Mouse (Mus musculus): ENCODE results near the gene Rbp1. TPM values are rescaled to one million over a fixed set of nuclear protein-coding genes. Genes with fewer than 3 reads are reported as not detected.
A peak's percentile ranks its signal among the peaks of the same experiment; 100 is the strongest.

Gene Rbp1
- total RNA-seq, 2 experiments from 2014 or later: 7.4 to 7.8 TPM

- DNase-seq (ENCODE audit: low spot score in 2 of 2): peak; percentile 19 to 30
These were observed 2.0 kb downstream of the Rbp1 start for GRCm38 (mm10) chr9:98424725-98425210.

GRCm38 (mm10) chr9:98425351-98425880 lies 2.7 kb downstream of the Rbp1 start:
- no peak for DNase-seq (ENCODE audit: low spot score in 2 of 2)

GRCm38 (mm10) chr9:98427906-98428517 lies 5.3 kb downstream of the Rbp1 start:
- no peak for DNase-seq (ENCODE audit: low spot score in 2 of 2)

GRCm38 (mm10) chr9:98428783-98429182 lies 6.0 kb downstream of the Rbp1 start:
- no peak for DNase-seq (ENCODE audit: low spot score in 2 of 2)

- peak in 1 of 2 experiments; percentile 28 for DNase-seq (ENCODE audit: low spot score in 2 of 2)
These were observed 7.0 kb downstream of the Rbp1 start for GRCm38 (mm10) chr9:98429806-98430205.

- no peak for DNase-seq (ENCODE audit: low spot score in 2 of 2)
These were observed 7.8 kb downstream of the Rbp1 start for GRCm38 (mm10) chr9:98430528-98430927.

- no peak for DNase-seq (ENCODE audit: low spot score in 2 of 2)
These were observed 10.3 kb downstream of the Rbp1 start for GRCm38 (mm10) chr9:98433021-98433420.

- no peak for DNase-seq (ENCODE audit: low spot score in 2 of 2)
These were observed 11.3 kb downstream of the Rbp1 start for GRCm38 (mm10) chr9:98433956-98434588.

- DNase-seq (ENCODE audit: low spot score in 2 of 2): no peak
These were observed 15.1 kb downstream of the Rbp1 start for GRCm38 (mm10) chr9:98437819-98438218.

- no peak for DNase-seq (ENCODE audit: low spot score in 2 of 2)
These were observed 16.3 kb downstream of the Rbp1 start for GRCm38 (mm10) chr9:98439091-98439490.

GRCm38 (mm10) chr9:98442638-98443037 lies 19.9 kb downstream of the Rbp1 start:
- DNase-seq (ENCODE audit: low spot score in 2 of 2): peak; percentile 50 to 62

- no peak for DNase-seq (ENCODE audit: low spot score in 2 of 2)
These were observed 22.8 kb downstream of the Rbp1 start for GRCm38 (mm10) chr9:98445359-98446149.

- no peak for DNase-seq (ENCODE audit: low spot score in 2 of 2)
These were observed 28.2 kb downstream of the Rbp1 start for GRCm38 (mm10) chr9:98450976-98451375.

- no peak for DNase-seq (ENCODE audit: low spot score in 2 of 2)
These were observed 43.9 kb downstream of the Rbp1 start for GRCm38 (mm10) chr9:98466709-98467108.

- DNase-seq (ENCODE audit: low spot score in 2 of 2): no peak
These were observed 57.5 kb downstream of the Rbp1 start for GRCm38 (mm10) chr9:98480172-98480749.

GRCm38 (mm10) chr9:98482256-98482655 lies 59.5 kb downstream of the Rbp1 start:
- DNase-seq (ENCODE audit: low spot score in 2 of 2): no peak

- DNase-seq (ENCODE audit: low spot score in 2 of 2): no peak
These were observed 62.3 kb downstream of the Rbp1 start for GRCm38 (mm10) chr9:98485020-98485419.

- no peak for DNase-seq (ENCODE audit: low spot score in 2 of 2)
These were observed 63.1 kb downstream of the Rbp1 start, which contains the start of gene Rbp2 for GRCm38 (mm10) chr9:98485815-98486214. TSS of gene Rbp2 (plus strand) at chr9:98486115.

GRCm38 (mm10) chr9:98487273-98487672 lies 64.5 kb downstream of the Rbp1 start:
- no peak for DNase-seq (ENCODE audit: low spot score in 2 of 2)

- DNase-seq (ENCODE audit: low spot score in 2 of 2): no peak
These were observed 66.8 kb downstream of the Rbp1 start for GRCm38 (mm10) chr9:98489532-98489931.

- no peak for DNase-seq (ENCODE audit: low spot score in 2 of 2)
These were observed 67.4 kb downstream of the Rbp1 start for GRCm38 (mm10) chr9:98490128-98490527.

All from layer of hippocampus, postnatal 10 days (tissue).